Mouse (Mus musculus) megakaryocyte, adult 5-6 weeks (primary cell): Measurements from ENCODE around the gene Mycbp2. TPM values are rescaled to one million over a fixed set of nuclear protein-coding genes. Genes with fewer than 3 reads are reported as not detected.

Experiments
- ATAC-seq: 2 replicates; pipeline ENCODE4 v1.8.0; 2016; ENCODE audit warnings: mild to moderate bottlenecking, inconsistent platforms; ENCODE audit not compliant: poor library complexity, severe bottlenecking
- total RNA-seq, 2 experiments: library from RNA; stranded (forward) in 1 of 2; stranded (reverse) in 1 of 2; fragments of 153-499, 151-499 nt in 1 of 2; fragments of 221-1000, 200-1000 nt in 1 of 2; gene quantifications; 2 replicates each; pipeline versions ENCODE4 v1.2.3 to v1.2.4; 2015 to 2017

Mycbp2 gene
- total RNA-seq, 2 experiments from 2014 or later, result 56.4 to 71.3 TPM

DNA sequence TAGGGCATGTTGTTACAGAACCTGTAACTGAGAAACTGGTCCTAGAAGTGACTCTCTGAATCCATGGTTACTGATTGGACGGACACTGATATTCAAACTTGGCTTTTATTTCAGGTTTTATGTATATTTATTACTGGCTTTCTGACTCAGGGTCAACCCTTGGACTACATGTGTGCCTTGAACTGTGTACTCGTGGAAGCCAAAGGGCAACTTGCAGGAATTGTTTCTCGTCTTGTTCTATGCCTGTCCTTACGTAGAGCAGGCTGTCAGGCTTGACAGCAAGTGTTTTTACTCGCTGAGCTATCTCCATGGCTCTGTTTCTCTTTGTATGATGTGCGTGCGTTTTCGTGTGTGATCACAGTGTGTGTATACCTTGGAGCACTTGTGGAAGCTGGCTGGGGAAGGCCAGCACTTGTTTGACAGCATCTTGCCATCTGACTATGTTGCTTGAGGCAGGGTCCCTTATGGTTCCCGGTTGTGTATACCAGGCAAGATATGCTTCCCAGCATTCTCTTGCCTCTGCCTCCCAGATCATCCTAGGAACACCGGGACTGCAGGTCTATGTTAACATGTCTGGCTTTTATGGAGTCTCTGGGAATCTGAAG, 243.8 kb downstream of the Mycbp2 start:
- no peak for ATAC-seq

DNA sequence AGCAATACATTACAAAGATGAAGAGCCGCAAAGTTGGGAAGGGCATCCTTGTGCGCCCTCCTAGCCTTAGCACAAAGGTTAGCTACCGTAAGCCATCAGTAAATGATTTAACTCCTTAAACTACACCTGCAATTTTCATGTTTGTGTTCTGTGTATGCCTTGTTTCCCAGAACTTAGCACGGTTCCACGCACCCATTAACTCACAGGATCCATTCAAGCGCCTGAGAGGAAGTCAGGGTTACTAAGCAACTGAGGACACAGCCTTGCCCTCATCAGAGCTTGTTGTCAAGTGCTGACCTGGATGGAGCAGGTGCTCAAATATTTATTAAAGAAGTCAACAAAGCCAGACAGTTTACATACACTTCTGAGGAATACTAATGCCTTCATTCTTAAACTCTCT, 244.4 kb downstream of the Mycbp2 start:
- ATAC-seq, result no peak

DNA sequence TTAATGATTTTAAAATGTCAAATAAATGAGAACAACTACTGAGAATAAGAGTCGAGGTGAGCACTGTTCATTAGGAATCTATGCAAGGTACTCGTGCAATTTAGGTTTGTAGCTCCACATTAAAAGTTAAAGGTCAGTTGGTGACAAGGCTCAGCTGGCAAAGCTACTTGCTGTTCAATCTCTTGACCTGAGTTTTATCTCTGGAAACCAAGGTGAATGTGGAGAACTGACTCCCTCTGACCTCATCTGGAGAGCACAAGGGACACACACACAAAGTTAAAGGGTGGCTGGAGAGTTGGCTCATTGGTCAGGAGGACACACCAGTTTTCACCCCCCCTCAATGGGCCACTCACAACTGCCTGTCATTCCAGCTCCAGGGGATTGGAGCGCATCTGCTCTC, 245.4 kb downstream of the Mycbp2 start:
- ATAC-seq, result no peak

DNA sequence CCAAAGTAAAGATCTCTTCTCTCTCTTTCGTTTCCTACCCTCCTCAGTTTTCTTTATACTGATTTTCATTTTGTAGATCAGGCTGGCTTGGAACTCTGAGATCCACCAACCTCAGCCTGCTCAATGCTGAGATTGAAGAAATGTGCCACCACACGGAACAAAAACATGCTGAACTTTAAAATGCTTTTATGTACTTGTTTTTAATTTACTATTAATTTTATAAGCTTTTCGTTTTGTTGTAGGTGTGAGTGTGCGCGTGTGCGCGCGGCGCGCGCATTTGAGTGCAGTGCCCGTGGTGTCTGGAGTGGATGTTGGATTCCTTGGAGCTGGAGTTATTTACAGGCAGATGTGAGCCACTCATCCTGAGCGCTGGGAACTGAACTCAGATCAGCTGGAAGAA, 246.3 kb downstream of the Mycbp2 start:
- no peak for ATAC-seq

DNA sequence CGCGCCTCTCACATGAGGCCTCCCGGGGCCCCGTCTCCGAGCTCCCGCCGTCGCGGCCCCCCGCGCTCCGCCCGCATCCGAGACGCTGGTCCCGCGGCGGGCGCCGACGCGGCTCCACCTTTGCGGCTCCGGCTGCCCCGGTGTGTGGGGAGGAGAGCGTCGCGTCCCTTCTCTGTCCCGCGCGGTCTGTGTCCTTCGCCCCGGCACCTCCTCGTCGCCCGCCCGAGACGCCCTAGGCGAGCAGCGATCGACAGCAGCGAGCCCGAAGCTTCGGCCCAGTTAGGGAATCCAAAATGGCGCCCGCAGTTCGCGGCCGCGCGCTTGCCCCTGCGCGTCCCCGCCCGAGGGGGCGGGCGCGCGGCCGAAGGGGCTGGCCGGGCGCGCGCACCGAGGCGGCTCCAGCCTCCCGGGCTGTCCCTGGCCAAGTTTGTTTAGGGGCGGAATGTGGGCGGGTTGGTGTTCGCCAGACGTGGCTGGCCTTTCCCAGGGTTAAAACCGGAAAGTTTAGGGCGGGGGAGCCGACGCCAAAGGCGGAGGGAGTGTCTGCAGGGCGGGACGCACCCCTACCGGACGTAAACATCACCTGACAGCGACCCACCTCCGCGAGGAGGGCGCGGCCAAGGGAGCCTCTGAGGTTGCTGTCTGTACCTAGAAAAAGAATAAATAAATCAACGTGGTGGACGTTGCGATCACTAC, 247.2 kb downstream of the Mycbp2 start, which contains the start of gene Fbxl3:
Gene Fbxl3, minus strand, starts transcription at position 329 of the 696 bp plus-strand sequence.
- ATAC-seq, result peak; percentile 84

DNA sequence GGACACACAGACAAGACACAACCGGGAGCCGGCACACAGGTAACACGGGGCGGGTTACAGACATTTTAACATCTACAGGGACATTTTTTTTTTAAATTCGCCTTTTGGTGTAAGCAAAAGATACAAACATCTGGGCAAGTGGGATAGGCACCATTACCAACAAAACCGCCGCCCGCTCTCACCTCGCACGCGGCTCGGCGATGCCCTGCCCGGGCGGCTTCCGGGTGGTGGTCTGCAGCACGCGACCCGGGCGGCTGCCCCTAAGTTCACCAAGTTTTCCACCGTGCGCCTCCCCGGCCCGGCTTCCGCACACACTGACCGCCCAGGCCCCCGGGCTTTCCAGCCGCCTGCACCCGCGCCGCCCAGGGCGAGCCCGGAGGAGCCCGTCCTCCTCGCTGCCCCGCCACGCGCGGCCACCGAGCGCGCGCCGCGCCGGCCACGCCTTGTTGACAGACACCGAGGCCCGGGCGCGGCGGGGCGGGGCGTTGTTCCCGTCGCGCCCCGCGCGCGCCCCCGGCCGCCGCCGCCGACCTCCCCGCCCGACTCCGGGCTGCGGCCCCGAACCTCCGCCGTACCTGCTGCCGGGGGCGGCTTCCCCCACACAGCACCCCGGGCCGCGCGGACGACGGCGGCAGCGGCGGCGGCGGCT, 247.9 kb downstream of the Mycbp2 start:
- peak; percentile 71 for ATAC-seq

DNA sequence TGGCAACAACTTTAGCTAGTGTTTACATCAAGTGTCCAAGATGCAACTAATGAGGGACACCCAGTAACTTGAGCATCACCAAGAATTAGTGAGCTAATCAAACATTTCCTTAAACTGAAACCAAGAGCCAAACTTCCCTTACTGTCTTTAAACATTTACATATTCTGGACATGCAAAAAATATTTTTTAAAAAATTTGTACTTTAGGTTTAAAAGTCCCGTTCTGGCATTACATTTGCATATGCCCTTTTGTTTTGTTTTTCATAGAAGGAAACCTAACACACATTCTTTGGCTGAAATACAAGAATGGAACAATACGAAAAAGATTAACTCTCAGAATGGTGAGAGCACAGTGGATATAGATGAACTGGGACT, 248.4 kb downstream of the Mycbp2 start:
- no peak for ATAC-seq

DNA sequence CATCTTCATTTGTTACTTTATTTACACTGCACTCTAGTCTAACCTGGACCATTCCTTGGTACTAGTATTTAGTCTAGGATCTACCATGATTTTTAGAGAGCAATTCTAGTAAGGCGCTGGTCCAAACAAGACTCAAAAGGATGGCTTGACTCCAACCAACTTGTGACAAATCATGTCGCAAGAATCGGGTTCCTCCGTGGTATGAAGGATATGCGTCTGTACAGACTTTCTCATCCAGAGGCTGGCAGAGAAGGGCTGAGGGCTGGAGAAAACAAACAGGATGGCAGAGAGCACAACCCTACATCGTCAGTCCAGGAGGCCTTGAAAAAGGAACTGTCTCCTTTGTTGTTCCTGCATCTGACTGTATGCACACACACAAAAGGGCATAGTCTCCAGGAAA, 250.0 kb downstream of the Mycbp2 start:
- no peak for ATAC-seq

DNA sequence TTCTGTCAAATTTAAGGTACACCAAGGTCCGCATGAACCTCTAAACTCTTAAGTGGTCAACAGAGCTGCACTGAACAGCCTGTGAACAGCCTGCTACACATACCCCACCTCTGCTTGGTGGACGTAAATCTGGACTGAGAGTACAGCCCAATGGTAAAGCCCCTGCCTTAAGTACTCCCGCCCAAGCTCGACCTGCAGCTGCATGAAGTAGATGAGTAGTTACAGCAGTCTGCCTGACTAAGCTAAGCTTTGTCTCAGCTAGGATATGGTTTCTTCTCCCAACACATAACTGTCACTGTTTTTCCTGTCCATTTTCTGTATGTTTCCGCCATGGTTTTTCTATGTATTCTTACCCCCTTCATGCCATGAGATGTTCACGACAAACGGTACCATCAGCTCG, 250.8 kb downstream of the Mycbp2 start:
- no peak for ATAC-seq

DNA sequence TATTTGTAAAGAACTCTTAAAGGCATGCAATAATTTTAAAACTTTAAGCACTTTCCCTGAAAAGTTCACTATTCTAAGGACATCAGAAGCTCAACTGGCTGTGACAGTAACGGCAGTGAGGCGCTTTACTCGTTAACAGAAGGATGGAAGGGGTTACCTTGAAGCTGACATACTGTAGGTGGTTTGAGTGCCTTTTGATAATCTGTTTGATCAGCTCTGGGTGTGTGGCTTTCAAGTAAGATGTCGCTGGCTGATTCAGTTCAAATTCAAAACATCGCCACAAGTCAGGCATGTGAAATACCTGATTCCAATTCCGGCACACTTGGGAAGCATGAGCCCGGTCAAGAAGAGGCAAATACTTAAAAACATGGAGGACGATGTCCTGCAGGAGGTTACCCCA, 251.6 kb downstream of the Mycbp2 start:
- no peak for ATAC-seq

DNA sequence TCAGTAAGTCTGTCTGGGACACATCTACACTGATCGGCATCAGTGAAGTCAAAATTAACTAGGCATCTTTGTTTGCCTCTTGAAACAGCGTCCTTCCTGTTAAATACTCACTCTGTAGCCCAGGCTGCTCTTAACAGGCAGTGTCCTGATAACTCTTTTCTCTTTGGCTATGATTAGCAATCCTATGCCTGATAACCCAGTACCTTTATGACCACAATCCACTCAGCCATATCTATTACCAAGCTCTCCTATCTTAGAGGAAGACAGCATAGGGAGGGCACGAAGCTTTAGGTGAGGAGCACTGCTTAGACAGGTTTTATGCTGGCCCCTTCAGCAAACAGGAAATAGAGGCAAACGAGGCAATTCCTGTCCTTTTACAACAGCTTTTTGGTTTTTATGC, 252.9 kb downstream of the Mycbp2 start:
- no peak for ATAC-seq

DNA sequence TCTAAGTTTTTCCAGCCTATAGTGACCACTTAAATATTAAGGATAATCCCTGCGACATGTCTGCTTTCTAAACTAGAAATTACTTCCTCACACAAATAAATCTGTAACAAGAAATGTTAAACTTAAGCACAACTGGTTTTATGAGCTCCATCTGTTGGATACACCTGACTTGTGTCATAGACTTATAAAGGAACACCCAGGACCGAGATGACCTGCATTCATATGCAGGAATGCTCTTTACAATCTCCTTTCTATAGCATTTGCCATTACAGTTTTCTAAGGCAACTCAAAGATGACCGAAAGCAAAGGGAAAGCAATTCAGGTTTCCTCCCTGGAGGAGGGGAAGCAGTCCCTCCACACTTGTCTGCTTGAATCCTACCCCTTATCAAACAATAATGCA, 253.4 kb downstream of the Mycbp2 start:
- no peak for ATAC-seq

DNA sequence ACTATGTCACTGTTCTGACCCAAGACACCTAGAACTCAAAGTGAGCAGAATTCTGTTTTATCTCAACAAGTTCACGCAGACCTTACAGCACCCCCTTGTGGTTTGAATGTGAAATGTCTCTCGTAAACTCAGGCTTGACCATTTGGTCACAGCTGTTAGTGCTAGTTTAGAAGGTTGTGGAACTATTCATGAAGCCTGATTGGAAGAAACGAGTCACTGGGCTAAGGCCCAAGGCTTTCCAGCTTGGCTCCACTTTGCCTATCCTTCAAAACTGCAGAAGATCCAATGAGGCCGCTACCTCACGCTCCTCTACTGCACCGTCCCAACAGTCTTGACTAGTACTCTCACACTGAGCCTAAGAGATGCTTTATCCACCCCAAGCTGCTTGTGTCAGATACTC, 258.0 kb downstream of the Mycbp2 start:
- ATAC-seq, result peak; percentile 77

DNA sequence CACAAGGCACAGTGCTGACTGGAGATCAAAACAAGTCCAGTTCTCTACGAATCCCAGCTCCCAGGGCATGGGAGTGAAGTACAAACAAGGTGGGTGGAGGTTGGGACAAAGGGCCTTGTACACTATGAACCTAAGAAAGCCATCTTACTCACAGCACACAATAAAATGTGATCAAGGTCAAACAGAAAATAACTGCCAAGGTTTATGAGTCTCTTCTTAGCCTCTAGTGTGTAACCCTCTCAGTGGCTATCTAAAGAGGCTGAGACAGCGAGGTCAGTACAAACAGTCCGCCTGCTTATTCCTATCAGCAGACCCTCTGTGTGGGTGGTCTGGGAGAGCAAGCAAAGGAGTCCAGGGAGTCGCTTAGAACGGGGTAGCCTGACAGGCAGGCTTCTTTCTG, 258.8 kb downstream of the Mycbp2 start:
- ATAC-seq, result no peak

DNA sequence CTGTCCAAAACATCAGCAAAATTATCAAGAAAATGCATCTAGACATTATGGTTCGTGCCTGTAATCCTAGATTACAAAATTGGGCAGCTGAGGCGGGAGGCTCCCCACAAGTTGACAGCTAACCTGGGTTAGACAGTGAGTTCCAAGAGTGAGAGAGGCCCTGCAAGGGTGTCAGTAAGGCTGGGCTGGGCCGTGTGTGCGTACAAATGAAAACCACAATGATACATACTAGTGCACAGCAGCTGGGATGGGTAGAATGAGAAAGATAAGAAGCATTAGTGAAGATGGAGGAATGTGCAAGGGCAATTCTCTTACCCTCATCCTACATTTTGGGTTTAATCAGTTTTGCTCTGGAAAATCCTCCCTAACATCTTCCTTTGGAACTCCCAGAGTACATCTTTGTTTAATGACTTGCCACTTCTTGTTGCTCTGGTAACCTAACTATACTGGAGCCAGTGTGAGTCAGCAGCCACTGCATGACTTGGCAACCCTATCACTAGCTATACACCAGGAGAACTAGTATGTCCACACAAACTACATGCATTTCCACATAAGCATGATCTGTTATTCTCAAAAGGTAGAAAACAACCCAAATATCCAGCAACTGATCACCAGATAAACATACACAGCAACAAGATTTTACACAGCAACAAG, 259.8 kb downstream of the Mycbp2 start:
- ATAC-seq, result peak; percentile 89

DNA sequence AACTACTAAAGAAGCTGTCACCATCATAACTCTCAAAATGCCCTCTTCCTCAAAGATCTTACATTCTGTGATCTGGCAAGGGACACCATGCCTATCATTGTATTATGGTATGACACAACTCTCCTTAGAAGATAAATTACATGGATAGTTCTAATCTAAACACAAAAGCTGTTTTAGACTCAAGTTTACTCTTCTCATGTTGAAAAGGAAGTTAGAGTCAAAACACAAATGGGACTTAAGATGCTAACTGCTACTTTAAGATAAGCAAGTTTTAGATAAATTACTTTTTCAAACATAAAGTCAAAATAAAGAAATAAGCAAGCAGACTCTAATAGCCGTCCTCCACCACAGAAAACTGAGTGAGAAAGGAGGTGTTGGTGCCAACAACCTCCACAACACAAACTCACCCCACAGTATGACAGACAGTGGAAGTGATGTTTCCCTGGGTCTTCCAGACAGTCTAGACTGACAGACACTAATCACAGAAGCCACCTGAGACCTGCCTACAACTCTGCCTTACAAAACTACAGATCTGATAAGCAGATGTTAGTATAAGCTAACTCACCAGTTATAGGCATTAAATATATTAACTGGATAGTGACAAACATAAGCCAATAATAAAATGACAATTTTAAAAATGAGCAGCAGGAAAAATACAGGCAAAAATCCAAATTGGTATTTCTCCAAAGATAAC, 260.6 kb downstream of the Mycbp2 start:
- ATAC-seq, result no peak

DNA sequence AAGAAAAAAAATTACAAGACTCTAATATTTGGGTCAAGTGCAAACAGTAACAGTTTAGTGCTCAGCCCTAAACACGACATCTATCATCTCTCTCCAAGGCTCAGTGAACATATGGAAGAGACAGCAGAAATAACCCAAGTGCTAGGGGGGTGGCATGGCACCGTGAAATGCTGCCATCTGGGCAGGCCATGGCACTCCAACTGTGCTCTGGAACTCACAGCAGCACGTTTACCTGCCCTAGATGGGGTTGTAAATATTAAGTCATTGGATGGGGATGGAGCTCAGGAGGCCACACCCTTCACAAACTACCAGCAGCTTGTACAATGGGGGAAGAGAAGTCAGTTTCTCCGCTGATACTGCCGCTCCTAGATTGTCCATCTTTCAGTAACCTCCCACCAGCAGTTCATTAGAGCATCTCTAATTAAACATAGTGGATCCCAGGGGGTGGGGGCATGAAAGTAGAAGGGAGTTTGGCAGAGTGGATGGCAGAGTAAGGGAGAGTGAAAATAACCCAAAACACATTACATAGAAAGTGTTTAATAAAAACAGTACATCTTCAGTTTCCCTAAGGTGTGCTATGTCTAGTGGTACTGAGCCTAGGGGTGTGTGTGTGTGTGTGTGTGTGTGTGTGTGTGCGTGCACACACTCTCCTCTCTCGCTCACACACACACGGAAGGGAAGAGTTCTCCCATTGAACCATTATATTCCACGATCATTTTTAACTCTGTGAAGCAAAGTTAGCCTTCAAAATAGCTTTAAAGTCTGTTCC, 267.2 kb downstream of the Mycbp2 start:
- no peak for ATAC-seq

DNA sequence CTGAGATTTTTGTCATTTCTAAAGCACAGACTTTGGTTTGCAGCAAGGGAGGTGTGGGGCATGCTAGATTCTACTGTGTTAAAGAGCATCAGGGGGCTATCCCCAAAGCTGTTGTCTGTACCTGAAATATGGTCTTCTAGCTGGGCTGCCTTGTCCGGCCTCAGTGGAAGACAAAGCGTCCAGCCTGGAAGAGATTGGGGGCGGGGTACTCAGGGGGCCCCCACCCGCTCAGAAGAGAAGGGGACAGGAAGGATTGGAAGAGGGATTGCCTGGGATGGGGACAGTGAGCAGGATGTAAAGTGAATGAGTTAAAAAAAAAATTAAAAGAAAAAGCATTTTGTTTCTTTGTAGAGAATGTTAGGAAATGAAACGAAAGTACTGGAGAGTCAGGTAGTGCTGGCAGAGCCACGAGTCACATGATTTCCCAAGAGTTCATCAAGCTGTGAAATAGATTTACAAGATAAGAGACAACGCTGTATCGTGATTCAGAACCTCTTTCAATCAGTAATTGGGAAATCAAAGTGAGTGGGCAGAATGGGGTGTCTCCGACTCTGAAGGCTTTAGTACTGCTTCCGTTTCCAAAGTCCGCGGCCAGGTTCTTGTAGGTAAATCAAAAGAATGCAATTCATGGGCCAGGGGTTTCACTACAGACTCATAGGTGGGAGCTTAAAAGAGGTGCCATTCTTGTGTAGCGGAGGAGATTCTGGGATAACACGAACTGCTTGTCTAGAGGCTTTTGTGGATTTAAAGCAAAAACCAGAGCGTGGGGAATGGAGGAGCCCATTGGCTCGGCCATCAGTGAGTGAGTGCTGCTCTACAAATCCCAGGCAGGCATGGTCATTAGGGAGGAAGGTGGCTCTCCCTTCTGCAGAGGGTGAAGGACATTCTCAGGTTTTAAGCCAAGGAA, 268.4 kb downstream of the Mycbp2 start:
- peak; percentile 56 for ATAC-seq

DNA sequence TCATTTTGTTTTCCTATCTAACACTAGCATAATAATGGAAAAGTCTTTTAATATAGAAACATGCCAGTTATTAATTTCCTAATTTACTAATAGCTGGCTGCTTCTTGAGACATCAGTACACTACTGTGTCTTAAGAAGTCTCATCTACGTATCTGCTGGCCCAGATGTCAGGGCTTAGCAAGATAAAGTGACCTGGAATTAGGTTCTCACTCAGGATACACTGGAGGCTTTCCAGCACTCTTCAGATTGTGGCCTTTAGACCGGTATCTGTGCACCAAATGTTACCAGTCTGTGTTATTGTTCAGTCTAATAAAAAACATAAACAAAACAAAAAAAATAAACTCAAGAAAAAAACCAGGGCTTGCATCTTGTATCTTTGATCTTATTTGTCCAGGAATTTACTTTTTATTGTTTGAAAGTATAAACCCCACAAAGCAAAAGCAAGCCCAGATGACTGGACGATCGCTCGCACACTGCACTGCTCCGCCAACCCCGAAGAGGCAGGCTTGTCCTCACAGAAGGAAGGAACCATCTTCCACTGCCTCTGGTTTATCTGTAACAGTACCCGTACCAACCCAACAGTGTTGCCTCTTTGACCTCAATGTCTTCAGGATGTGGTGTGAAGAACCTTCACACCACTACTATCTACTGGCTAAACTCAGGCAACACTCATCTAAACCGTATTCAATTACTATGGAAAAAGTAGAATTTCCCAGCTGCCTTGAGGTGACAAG, 269.2 kb downstream of the Mycbp2 start:
- ATAC-seq, result peak; percentile 16; the same call in 1 of the 2 replicates
